Mouse (Mus musculus): Measurements from ENCODE around the gene Pccb. TPM values are rescaled to one million over a fixed set of nuclear protein-coding genes. Genes with fewer than 3 reads are reported as not detected.
A peak's percentile ranks its signal among the peaks of the same experiment; 100 is the strongest.

Pccb gene
- polyA plus RNA-seq, 1 experiment: 354 TPM

- WGBS: 99% methylated on average over 8 of the region's 8 CpGs
- Histone ChIP-seq H3K4me1 (ENCODE audit: control insufficient read depth, insufficient read depth, low read length) (no peaks in the 10 kb centered on the region; the same call in 1 of the 2 replicates), H3K27ac (ENCODE audit: insufficient read depth, low read depth, low read length) (no peak overlapping the region), H3K4me3 (ENCODE audit: insufficient read depth, low read depth, low read length) (no peak overlapping the region), H3K27me3 (replicated peaks; ENCODE audit: control insufficient read depth, insufficient read depth, low read length) (no peaks in the 10 kb centered on the region), H3K36me3 (ENCODE audit: control insufficient read depth, insufficient read depth, low read length) (peaks cover 2% of the 10 kb centered on the region; the same call in 1 of the 2 replicates)
- no peak for TF ChIP-seq POLR2A (IDR thresholded peaks at IDR 0.05; ENCODE audit: low read depth, low read length)
- TF ChIP-seq CTCF (conservative IDR thresholded peaks at IDR 0.05; ENCODE audit: insufficient read depth, insufficient read length, low read depth, low read length): no peak
- DNase-seq: no peak
Measured at GRCm38 (mm10) chr9:101002841-101003240, 31.9 kb downstream of the Pccb start.

GRCm38 (mm10) chr9:101002053-101002452 lies 32.6 kb downstream of the Pccb start:
- Histone ChIP-seq H3K27ac (ENCODE audit: insufficient read depth, low read depth, low read length) (no peak overlapping the region), H3K4me3 (ENCODE audit: insufficient read depth, low read depth, low read length) (no peak overlapping the region), H3K27me3 (replicated peaks; ENCODE audit: control insufficient read depth, insufficient read depth, low read length) (no peaks in the 10 kb centered on the region), H3K4me1 (ENCODE audit: control insufficient read depth, insufficient read depth, low read length) (no peaks in the 10 kb centered on the region; the same call in 1 of the 2 replicates), H3K36me3 (ENCODE audit: control insufficient read depth, insufficient read depth, low read length) (peaks cover 2% of the 10 kb centered on the region; the same call in 1 of the 2 replicates)
- 98% methylated on average over 4 of the region's 4 CpGs for WGBS
- TF ChIP-seq POLR2A (IDR thresholded peaks at IDR 0.05; ENCODE audit: low read depth, low read length) (no peak), CTCF (conservative IDR thresholded peaks at IDR 0.05; ENCODE audit: insufficient read depth, insufficient read length, low read depth, low read length) (peak; percentile 32; the same call in 1 of the 2 replicates)
- DNase-seq: no peak

GRCm38 (mm10) chr9:100997138-100997537 lies 37.6 kb downstream of the Pccb start:
- H3K27me3 ChIP-seq (replicated peaks; ENCODE audit: control insufficient read depth, insufficient read depth, low read length): no peaks in the 10 kb centered on the region
- no peaks in the 10 kb centered on the region for H3K4me1 ChIP-seq (ENCODE audit: control insufficient read depth, insufficient read depth, low read length)
- no peak overlapping the region for H3K4me3 ChIP-seq (ENCODE audit: insufficient read depth, low read depth, low read length)
- peaks cover 2% of the 10 kb centered on the region; the same call in 1 of the 2 replicates for H3K36me3 ChIP-seq (ENCODE audit: control insufficient read depth, insufficient read depth, low read length)
- DNase-seq: no peak
- H3K27ac ChIP-seq (ENCODE audit: insufficient read depth, low read depth, low read length): no peak overlapping the region
- 97% methylated on average over 2 of the region's 2 CpGs for WGBS
- TF ChIP-seq CTCF (conservative IDR thresholded peaks at IDR 0.05; ENCODE audit: insufficient read depth, insufficient read length, low read depth, low read length) (no peak), POLR2A (IDR thresholded peaks at IDR 0.05; ENCODE audit: low read depth, low read length) (no peak)

- 89% methylated on average over 4 of the region's 4 CpGs for WGBS
- no peak for DNase-seq
- H3K36me3 ChIP-seq (ENCODE audit: control insufficient read depth, insufficient read depth, low read length): no peaks in the 10 kb centered on the region; the same call in 1 of the 2 replicates
- H3K27ac ChIP-seq (ENCODE audit: insufficient read depth, low read depth, low read length): no peak overlapping the region
- TF ChIP-seq CTCF (conservative IDR thresholded peaks at IDR 0.05; ENCODE audit: insufficient read depth, insufficient read length, low read depth, low read length) (no peak), POLR2A (IDR thresholded peaks at IDR 0.05; ENCODE audit: low read depth, low read length) (no peak)
- no peaks in the 10 kb centered on the region for H3K4me1 ChIP-seq (ENCODE audit: control insufficient read depth, insufficient read depth, low read length)
- no peak overlapping the region for H3K4me3 ChIP-seq (ENCODE audit: insufficient read depth, low read depth, low read length)
- H3K27me3 ChIP-seq (replicated peaks; ENCODE audit: control insufficient read depth, insufficient read depth, low read length): no peaks in the 10 kb centered on the region
Measured at GRCm38 (mm10) chr9:100993937-100994336, 40.8 kb downstream of the Pccb start.

GRCm38 (mm10) chr9:100992191-100992590 lies 42.5 kb downstream of the Pccb start:
- Histone ChIP-seq H3K27ac (ENCODE audit: insufficient read depth, low read depth, low read length) (no peak overlapping the region), H3K4me1 (ENCODE audit: control insufficient read depth, insufficient read depth, low read length) (no peaks in the 10 kb centered on the region), H3K27me3 (replicated peaks; ENCODE audit: control insufficient read depth, insufficient read depth, low read length) (no peaks in the 10 kb centered on the region), H3K36me3 (ENCODE audit: control insufficient read depth, insufficient read depth, low read length) (no peaks in the 10 kb centered on the region; the same call in 1 of the 2 replicates), H3K4me3 (ENCODE audit: insufficient read depth, low read depth, low read length) (no peak overlapping the region)
- 97% methylated on average over 2 of the region's 2 CpGs for WGBS
- no peak for DNase-seq
- TF ChIP-seq CTCF (conservative IDR thresholded peaks at IDR 0.05; ENCODE audit: insufficient read depth, insufficient read length, low read depth, low read length) (no peak), POLR2A (IDR thresholded peaks at IDR 0.05; ENCODE audit: low read depth, low read length) (no peak)

GRCm38 (mm10) chr9:100991321-100991720 lies 43.4 kb downstream of the Pccb start:
- no peak overlapping the region for H3K27ac ChIP-seq (ENCODE audit: insufficient read depth, low read depth, low read length)
- TF ChIP-seq CTCF (conservative IDR thresholded peaks at IDR 0.05; ENCODE audit: insufficient read depth, insufficient read length, low read depth, low read length) (no peak), POLR2A (IDR thresholded peaks at IDR 0.05; ENCODE audit: low read depth, low read length) (no peak)
- 91% methylated on average over 2 of the region's 2 CpGs for WGBS
- no peaks in the 10 kb centered on the region for H3K4me1 ChIP-seq (ENCODE audit: control insufficient read depth, insufficient read depth, low read length)
- H3K4me3 ChIP-seq (ENCODE audit: insufficient read depth, low read depth, low read length): no peak overlapping the region
- H3K36me3 ChIP-seq (ENCODE audit: control insufficient read depth, insufficient read depth, low read length): no peaks in the 10 kb centered on the region; the same call in 1 of the 2 replicates
- H3K27me3 ChIP-seq (replicated peaks; ENCODE audit: control insufficient read depth, insufficient read depth, low read length): no peaks in the 10 kb centered on the region
- no peak for DNase-seq

GRCm38 (mm10) chr9:100990609-100991008 lies 44.1 kb downstream of the Pccb start:
- WGBS: 85% methylated on average over 5 of the region's 5 CpGs
- no peak for DNase-seq
- TF ChIP-seq POLR2A (IDR thresholded peaks at IDR 0.05; ENCODE audit: low read depth, low read length): no peak
- no peak for TF ChIP-seq CTCF (conservative IDR thresholded peaks at IDR 0.05; ENCODE audit: insufficient read depth, insufficient read length, low read depth, low read length)

More at GRCm38 (mm10) chr9:100990609-100991008, 44.1 kb downstream of the Pccb start:
- no peaks in the 10 kb centered on the region for H3K4me1 ChIP-seq (ENCODE audit: control insufficient read depth, insufficient read depth, low read length)
- no peak overlapping the region for H3K4me3 ChIP-seq (ENCODE audit: insufficient read depth, low read depth, low read length)
- H3K27ac ChIP-seq (ENCODE audit: insufficient read depth, low read depth, low read length): no peak overlapping the region
- no peaks in the 10 kb centered on the region for H3K27me3 ChIP-seq (replicated peaks; ENCODE audit: control insufficient read depth, insufficient read depth, low read length)
- no peaks in the 10 kb centered on the region; the same call in none of the 2 replicates for H3K36me3 ChIP-seq (ENCODE audit: control insufficient read depth, insufficient read depth, low read length)
